Mouse (Mus musculus) megakaryocyte, embryonic 14.5 days (primary cell): ENCODE measurements around the gene Ammecr1.

Experiments used
- FLI1 ChIP-seq: IDR thresholded peaks from 2 replicates; pipeline ENCODE4 v1.6.1; 2012; ENCODE audit warnings: low read length, inconsistent platforms, mixed read lengths
- GATA1 ChIP-seq: IDR thresholded peaks from 3 replicates; pipeline ENCODE4 v1.6.1; 2012; ENCODE audit warnings: mixed read lengths, low read length, inconsistent platforms, borderline replicate concordance

DNA sequence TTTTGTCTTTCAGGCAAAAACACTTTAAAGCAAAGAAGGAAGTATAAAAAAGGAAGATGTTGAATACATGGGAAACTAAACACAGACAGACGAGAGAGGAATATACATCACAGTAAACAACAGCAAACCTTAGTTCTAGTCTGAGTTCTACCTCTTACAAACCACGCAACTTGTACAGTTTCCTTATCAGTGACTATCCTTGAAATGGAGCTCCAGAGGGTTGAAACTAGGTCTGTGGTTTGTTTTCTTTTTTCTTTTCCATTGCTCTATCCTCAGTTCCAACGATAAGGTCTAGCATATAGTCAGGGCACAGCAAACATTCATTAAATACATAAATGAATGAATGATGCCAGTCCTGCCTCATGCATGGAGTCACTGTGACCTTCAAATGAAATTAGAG is 45.8 kb upstream of the Ammecr1 start:
- TF ChIP-seq GATA1: no peak
- TF ChIP-seq FLI1: no peak
